Mouse (Mus musculus): Measurements from ENCODE around the gene Ccl19. TPM values are rescaled to one million over a fixed set of nuclear protein-coding genes. Genes with fewer than 3 reads are reported as not detected.
"Not testable (repeated sequence)": the region's sequence is repeated elsewhere in the genome, so short reads cannot be mapped to it uniquely, and the experiment has no call there.

Gene Ccl19
- total RNA-seq (2021): 1 to 10 TPM; 2.4 to 2.9 TPM
- long read RNA-seq, experiment 1, partial matches to known transcripts: 0 of 1 reads
- long read RNA-seq, experiment 1, other reads (novel, unspliced or antisense): 0 of 1 reads
- long read RNA-seq, experiment 2, partial matches to known transcripts: 0 of 2 reads
- long read RNA-seq, experiment 2, other reads (novel, unspliced or antisense): 0 of 2 reads

DNA sequence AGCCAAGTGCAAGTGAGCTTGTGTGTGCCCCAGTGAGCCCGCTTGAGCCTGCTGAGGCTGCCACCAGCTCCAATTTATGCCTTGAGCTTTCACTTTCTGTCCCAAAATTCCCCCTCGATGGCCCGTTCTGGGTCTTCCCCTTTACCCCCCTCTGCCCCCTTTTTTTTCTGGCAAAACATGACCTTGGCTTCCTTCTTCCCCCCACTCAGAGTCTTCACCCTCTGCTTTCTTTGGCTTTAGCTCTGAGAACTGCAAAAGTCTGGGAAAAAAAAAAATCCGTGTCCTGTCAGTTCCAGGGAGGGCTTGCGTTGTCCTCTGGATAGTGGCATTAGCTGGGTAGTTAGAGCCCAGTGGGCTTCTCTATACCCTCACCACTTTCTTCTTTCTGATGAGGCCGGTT is at the start of gene Ccl19:
TSS of gene Ccl19 (minus strand) at position 101 of the 400 bp plus-strand sequence.
- not testable (repeated sequence) for DNase-seq

- not testable (repeated sequence) for DNase-seq
Observed at GRCm38 (mm10) chr4:42773893-42774292, 17.5 kb upstream of the Ccl19 start, which contains the start of gene Ccl21a. Gene Ccl21a, minus strand, starts transcription at chr4:42773993.

DNA sequence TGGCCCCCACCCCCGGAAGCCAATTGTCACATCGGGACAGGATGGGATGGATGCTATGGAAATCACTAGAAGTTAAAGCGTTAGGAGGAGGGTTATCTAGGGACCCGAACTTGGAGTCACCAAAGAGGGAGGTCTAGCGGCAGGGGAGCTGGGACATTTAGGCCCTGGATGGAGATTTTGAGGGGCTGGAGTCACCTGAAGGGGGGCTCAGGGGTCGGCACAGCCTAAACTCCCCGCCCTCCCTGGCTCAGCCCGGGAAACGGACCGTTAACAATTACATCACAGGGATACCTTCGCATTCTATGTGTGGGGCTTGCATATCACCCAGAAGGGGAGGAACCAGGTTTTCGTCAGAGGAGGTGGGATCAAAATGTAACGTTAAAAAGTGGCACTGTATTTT is 21.1 kb downstream of the Ccl19 start, which contains the start of gene 4930578G10Rik:
TSS of gene 4930578G10Rik (plus strand) at position 301 of the 400 bp plus-strand sequence.
- not testable (repeated sequence) for DNase-seq

Other genes starting within 250 kb of the Ccl19 start
- not detected for gene Fam205a2, start 228.4 kb downstream of the Ccl19 start, total RNA-seq (2021)
- not detected for gene Gm10591, start 144.4 kb downstream of the Ccl19 start, total RNA-seq (2021)
- gene Gm2564, start 126.9 kb downstream of the Ccl19 start, total RNA-seq (2021): 10 to 100 TPM in 1 of 2 experiments, 1 to 10 TPM in 1; 8.9 to 11.1 TPM
- gene Ccl27b, start 101.3 kb downstream of the Ccl19 start, total RNA-seq (2021): 1 to 10 TPM; 3.7 to 8.7 TPM
- not detected for gene Il11ra2, start 94.7 kb downstream of the Ccl19 start, total RNA-seq (2021)
- under 1 TPM in 1 of 2 experiments, not detected in 1; 0.40 TPM for gene 4930578G10Rik, start 21.0 kb downstream of the Ccl19 start, total RNA-seq (2021)
- 1 to 10 TPM; 2.7 to 5.5 TPM for gene Ccl21a, start 17.4 kb upstream of the Ccl19 start, total RNA-seq (2021)
- gene Fam205a1, start 97.3 kb upstream of the Ccl19 start, total RNA-seq (2021): not detected
- under 1 TPM; 0.16 to 0.20 TPM for gene Gm12394, start 100.2 kb upstream of the Ccl19 start, total RNA-seq (2021)
- not detected for gene Fam205c, start 117.7 kb upstream of the Ccl19 start, total RNA-seq (2021)
- gene Phf24, start 160.1 kb upstream of the Ccl19 start, total RNA-seq (2021): 1 to 10 TPM; 1.3 to 1.8 TPM
- 10 to 100 TPM; 10.9 to 35.1 TPM for gene Dnajb5, start 193.2 kb upstream of the Ccl19 start, total RNA-seq (2021)
- gene 1700022I11Rik, start 213.0 kb upstream of the Ccl19 start, total RNA-seq (2021): not detected
- gene Vcp, start 243.9 kb upstream of the Ccl19 start, total RNA-seq (2021): 100 to 1,000 TPM; 332 to 368 TPM

All from adrenal gland, postnatal 36 days (tissue).